Mouse (Mus musculus) forebrain, embryonic 10.5 days (tissue): Measurements from ENCODE around the gene Rab33a. TPM values are rescaled to one million over a fixed set of nuclear protein-coding genes. Genes with fewer than 3 reads are reported as not detected.

Experiments used
- DNase-seq: peaks from one replicate; pipeline ENCODE4 v3.0.0-alpha.2; 2017; ENCODE audit warnings: low spot score; ENCODE audit errors: extremely low spot score
- H3K27ac ChIP-seq: fragments of 300-500 bp; sonication (generic); 2 replicates; pipeline ENCODE4 v1.5.1; 2016; ENCODE audit warnings: mild to moderate bottlenecking
- H3K27me3 ChIP-seq: fragments of 300-500 bp; sonication (generic); 2 replicates; pipeline ENCODE4 v1.6.1; 2016; ENCODE audit warnings: mild to moderate bottlenecking; ENCODE audit not compliant: poor library complexity, severe bottlenecking
- H3K36me3 ChIP-seq: fragments of 300-500 bp; sonication (generic); replicated peaks from 2 replicates; pipeline ENCODE4 v1.6.1; 2016; ENCODE audit warnings: mild to moderate bottlenecking, moderate library complexity
- H3K4me1 ChIP-seq: fragments of 300-500 bp; sonication (generic); 2 replicates; pipeline ENCODE4 v1.6.1; 2016
- H3K4me3 ChIP-seq: fragments of 300-500 bp; sonication (generic); 2 replicates; pipeline ENCODE4 v1.5.1; 2016; ENCODE audit warnings: mild to moderate bottlenecking, moderate library complexity
- H3K9me3 ChIP-seq: fragments of 300-500 bp; sonication (generic); 2 replicates; pipeline ENCODE4 v1.6.1; 2016; ENCODE audit warnings: mild to moderate bottlenecking, moderate library complexity
- WGBS: fragments of 180-500 bp; shearing (Covaris S2); methylation state at CpG from one replicate; pipeline ENCODE4 v1.1.7; 2016; 5-methylcytosine and 5-hydroxymethylcytosine counted together
- polyA plus RNA-seq: library from polyadenylated mRNA; unstranded; fragments of >200 nt; fragmentation: Nextera tagmentation; extraction: Ambion mirVana; gene quantifications from 2 replicates; pipeline ENCODE4 v1.2.1, GENCODE M21; 2016

Gene Rab33a
- 10.6 and 10.8 TPM in 2 replicates for polyA plus RNA-seq

DNA sequence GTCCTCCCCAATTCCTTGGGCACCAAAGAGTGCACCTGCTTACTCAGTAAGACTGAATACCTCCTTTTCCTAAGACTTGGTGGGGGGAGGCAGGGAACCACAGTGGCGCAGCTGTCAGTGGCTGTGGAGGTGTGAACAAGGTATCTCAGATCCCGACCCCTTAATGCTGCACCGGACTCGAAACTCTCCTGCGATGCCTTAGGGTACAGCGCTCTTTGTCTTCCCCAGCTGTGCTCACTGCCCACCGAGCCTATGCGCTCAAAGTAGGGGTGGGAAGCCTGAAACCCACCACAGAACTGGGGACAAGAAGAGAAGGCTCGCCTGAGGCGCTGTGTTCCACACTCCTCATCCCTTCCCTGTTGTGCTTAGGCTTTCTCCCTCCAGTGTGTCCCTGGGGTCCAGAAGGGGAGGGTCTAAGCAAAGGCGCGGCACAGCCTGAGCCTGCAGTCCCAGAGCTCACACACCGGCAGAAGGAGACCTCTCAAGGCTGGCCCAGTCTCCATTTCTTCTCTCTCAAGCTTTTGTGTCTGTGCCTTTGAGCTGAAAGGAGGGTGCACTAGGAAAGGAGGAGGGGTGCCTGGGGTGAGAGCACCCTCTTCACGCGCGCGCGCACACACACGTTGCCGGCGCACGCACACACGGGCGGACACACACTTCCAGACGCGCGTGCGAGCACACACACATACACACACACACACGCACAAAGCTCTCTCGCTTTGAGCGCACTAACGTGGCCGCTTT is at the start of gene Rab33a:
Gene Rab33a (plus strand): TSS at position 478 of the 741 bp plus-strand sequence.
- DNase-seq = peak; percentile 33
- Histone ChIP-seq H3K4me1 (peaks cover 21% of the 10 kb centered on the region), H3K9me3 (no peaks in the 10 kb centered on the region), H3K27ac (peak within 1 kb of the TSS; percentile 86), H3K36me3 (no peaks in the 10 kb centered on the region), H3K27me3 (no peaks in the 10 kb centered on the region; the same call in 1 of the 2 replicates), H3K4me3 (peak within 1 kb of the TSS; percentile 57)
- WGBS = 14% methylated on average over 33 of the region's 33 CpGs

DNA sequence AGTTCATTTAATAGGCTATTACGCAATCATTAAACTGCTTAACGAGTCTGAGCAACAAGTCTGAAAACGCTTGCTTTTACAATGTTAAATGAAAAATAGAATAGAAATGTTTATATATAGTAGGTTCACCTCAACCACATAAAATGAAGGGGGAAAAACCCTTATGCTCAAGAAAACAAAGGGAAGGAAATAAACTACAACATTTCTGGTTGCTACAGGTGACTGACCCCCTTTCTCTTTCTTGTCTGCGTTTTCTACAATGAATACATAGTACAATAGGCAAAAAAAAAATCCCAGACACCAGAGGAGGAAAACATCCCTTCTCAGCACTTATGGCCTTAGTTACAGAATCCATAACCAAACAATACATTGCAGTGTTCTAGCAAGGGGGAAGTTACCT is 38.0 kb upstream of the Rab33a start:
- Histone ChIP-seq H3K9me3 (no peaks in the 10 kb centered on the region), H3K27me3 (no peaks in the 10 kb centered on the region), H3K36me3 (peaks cover 84% of the 10 kb centered on the region), H3K4me1 (no peaks in the 10 kb centered on the region), H3K4me3 (no peak overlapping the region), H3K27ac (no peak overlapping the region)
- WGBS = 87% methylated on average over 4 of the region's 4 CpGs
- no peak for DNase-seq

DNA sequence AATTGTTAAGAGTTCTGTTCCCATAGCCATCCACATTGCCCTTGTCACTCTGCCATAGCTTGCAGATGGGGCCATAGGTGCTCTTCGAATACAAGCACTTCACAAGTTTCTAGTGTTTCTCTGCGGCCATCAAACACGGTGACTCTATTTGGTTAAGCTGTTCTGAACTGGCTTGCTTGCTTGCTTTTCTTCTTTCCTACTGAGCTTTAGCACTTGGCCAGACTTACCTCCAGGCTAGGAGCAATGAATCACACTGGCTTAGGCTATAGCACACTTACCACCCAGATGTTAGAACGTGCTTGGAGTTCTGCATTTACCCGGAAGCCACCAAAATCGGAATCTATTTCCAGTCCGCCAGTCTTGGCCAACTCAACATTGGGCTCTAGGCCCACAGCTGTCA is 37.4 kb upstream of the Rab33a start:
- Histone ChIP-seq H3K9me3 (no peaks in the 10 kb centered on the region), H3K27ac (no peak overlapping the region), H3K27me3 (no peaks in the 10 kb centered on the region), H3K36me3 (peaks cover 81% of the 10 kb centered on the region), H3K4me1 (no peaks in the 10 kb centered on the region), H3K4me3 (no peak overlapping the region)
- DNase-seq = no peak
- 95% methylated on average over 7 of the region's 7 CpGs for WGBS

DNA sequence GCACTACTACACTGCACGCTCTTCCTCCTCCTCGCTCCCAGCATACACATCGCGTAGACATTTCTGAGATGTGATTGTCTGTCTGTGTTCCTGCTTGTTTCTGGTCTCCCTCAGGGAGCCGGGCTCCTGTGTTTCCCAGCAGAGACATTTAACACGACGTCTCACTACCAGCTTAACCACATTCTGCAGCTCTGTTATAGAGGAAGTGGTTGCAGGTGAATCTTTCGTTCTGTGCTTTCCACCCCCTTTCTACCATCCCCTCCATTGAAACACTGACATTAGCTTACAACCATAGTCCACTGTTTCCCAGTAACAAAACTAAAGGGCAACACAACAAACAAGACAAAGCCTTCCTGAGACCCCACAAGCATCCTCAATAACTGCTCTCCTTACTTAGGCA is 25.3 kb upstream of the Rab33a start:
- no peaks in the 10 kb centered on the region for H3K27me3 ChIP-seq
- no peak overlapping the region for H3K4me3 ChIP-seq
- no peaks in the 10 kb centered on the region for H3K4me1 ChIP-seq
- H3K27ac ChIP-seq = no peak overlapping the region
- peaks cover 86% of the 10 kb centered on the region for H3K36me3 ChIP-seq
- WGBS = 92% methylated on average over 8 of the region's 8 CpGs
- H3K9me3 ChIP-seq = no peaks in the 10 kb centered on the region
- DNase-seq = no peak

DNA sequence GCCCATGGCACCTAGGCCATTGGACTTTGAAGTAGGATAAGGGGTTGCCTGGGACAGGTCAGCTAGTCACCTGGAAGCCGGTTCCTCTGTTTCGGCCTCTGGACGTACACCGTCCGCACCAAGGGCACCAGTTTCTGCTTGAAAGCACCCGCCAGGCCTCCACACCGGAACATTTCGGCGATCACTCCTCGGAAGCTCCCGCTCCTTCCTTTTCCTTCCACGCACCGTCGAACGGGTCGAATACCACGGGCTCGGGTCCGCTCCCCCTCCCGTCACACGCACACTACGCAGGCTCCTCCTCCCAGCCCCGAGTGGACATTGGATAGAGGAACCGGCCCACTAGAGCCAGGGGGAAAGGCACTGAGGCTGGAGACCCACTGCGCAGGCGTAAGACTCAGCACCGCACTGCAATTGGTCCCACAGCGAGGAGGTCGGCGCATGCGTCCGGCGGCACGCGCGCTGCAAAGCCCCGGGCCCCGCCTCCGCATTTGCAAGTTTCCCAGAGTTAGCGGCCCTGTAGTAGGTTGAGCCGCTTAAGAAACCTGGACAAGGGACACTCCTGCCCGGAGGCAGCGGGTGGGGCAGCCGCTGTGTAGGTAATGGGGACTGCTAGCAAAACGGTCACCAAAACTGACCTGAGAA is 5.8 kb upstream of the Rab33a start, which contains the start of gene Aifm1:
Gene Aifm1 (minus strand): TSS at position 398 of the 642 bp plus-strand sequence.
- H3K4me3 ChIP-seq = peak within 1 kb of the TSS; percentile 60
- 16% methylated on average over 45 of the region's 45 CpGs for WGBS
- H3K9me3 ChIP-seq = no peaks in the 10 kb centered on the region
- DNase-seq = peak; percentile 89
- H3K36me3 ChIP-seq = peaks cover 5% of the 10 kb centered on the region; the same call in 1 of the 2 replicates
- no peaks in the 10 kb centered on the region for H3K27me3 ChIP-seq
- H3K27ac ChIP-seq = peak within 1 kb of the TSS; percentile 84
- H3K4me1 ChIP-seq = peaks cover 13% of the 10 kb centered on the region

DNA sequence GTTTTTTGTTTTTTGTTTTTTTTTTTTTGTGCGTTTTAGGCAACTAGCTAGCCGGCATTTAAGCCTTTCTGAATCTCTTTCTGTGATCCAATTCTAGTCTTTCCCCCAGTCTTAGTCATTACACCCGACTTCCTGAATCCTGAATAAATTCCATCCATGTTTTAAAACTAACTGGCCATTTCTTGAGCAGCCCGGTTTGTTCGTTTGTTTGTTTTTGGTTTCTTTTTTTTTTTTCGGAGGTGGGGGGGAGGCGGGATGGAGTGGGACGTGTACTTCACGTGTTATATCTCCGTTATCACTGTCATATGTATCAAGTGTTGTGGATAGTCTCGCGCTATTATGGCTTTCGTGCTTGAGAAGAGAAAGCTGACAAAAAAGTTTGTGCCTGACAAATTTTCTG is 5.3 kb upstream of the Rab33a start:
- no peaks in the 10 kb centered on the region for H3K27me3 ChIP-seq
- WGBS = 19% methylated on average over 13 of the region's 13 CpGs
- peaks cover 17% of the 10 kb centered on the region for H3K4me1 ChIP-seq
- no peak for DNase-seq
- H3K36me3 ChIP-seq = peaks cover 5% of the 10 kb centered on the region; the same call in 1 of the 2 replicates
- peak overlapping the region; percentile 60 for H3K4me3 ChIP-seq
- H3K9me3 ChIP-seq = no peaks in the 10 kb centered on the region
- peak overlapping the region; percentile 84 for H3K27ac ChIP-seq

DNA sequence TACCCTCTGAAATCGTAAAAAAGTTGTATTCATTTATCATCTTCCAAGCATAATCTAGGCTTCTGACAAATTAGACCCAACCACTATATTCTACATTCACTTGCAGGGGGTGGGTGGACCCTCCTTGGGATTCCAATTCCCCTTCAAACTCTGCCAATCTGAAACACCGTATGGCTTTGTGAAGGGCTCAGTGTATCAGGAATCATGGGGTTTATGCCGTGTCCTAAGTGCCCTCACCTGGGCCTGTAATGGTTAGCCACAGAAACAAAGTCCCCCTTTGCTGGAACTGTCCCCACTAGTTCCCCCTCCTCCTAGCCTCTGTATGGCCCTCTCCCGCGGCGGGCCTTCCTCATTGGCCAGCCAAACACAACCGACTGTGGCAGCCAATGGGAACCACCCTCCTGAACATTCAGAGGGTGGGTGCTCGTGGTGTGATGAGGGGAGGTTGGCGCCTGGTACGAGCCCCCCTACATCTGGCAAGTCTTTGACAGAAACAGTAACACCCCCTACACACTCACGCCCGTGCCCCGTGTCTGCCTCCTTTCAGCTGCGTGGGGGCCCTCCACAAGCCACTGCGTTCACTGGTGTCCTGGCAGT is 776 bp upstream of the Rab33a start:
- no peaks in the 10 kb centered on the region for H3K36me3 ChIP-seq
- peak overlapping the region; percentile 57 for H3K4me3 ChIP-seq
- H3K27me3 ChIP-seq = no peaks in the 10 kb centered on the region; the same call in 1 of the 2 replicates
- peaks cover 22% of the 10 kb centered on the region for H3K4me1 ChIP-seq
- H3K9me3 ChIP-seq = no peaks in the 10 kb centered on the region
- H3K27ac ChIP-seq = peak overlapping the region; percentile 86
- WGBS = 27% methylated on average over 15 of the region's 15 CpGs
- DNase-seq = peak; percentile 55

DNA sequence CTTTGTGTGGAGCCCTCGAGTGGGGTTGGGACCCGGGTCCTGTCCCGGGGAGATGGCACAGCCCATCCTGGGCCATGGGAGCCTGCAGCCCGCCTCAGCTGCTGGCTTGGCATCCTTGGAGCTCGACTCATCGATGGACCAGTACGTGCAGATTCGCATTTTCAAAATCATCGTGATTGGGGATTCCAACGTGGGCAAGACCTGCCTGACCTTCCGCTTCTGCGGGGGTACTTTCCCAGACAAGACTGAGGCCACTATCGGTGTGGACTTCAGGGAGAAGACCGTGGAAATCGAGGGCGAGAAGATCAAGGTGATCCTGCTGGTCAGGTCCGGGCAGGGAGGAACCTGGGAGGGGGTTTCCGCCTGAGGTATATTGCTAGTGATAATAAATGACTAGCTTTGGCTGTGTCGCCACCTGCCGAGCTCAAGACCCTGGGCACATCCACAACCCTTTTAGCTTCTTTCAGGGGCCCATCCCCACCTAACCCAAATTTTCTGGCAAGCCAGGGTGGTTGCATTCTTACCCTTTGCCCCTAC is 532 bp downstream of the Rab33a start:
- Histone ChIP-seq H3K27ac (peak overlapping the region; percentile 86), H3K36me3 (no peaks in the 10 kb centered on the region), H3K9me3 (no peaks in the 10 kb centered on the region), H3K4me3 (peak overlapping the region; percentile 57), H3K27me3 (no peaks in the 10 kb centered on the region; the same call in 1 of the 2 replicates), H3K4me1 (peaks cover 17% of the 10 kb centered on the region)
- 15% methylated on average over 20 of the region's 20 CpGs for WGBS
- no peak for DNase-seq

DNA sequence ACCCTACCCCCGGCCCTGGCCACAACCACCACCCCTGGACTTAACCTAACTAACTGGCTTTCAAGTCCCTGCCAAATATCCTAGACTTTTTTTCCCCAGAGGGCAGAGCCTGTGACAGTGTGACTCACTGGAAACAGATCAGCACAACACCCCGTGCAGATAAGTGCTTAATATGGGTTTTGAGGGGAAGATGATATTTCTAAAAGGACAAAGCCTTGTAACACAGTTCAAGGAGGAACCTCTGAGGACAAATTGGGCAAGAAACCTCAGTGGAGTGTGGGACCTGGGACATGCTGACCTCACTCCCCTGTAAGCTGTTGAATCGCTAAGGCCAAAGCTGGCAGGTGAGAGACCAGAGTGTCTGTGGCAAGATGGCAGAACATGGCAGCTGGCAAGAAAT is 2.6 kb downstream of the Rab33a start:
- Histone ChIP-seq H3K4me1 (peaks cover 17% of the 10 kb centered on the region), H3K4me3 (no peak overlapping the region), H3K36me3 (no peaks in the 10 kb centered on the region), H3K27ac (no peak overlapping the region), H3K27me3 (no peaks in the 10 kb centered on the region; the same call in 1 of the 2 replicates), H3K9me3 (no peaks in the 10 kb centered on the region)
- no peak for DNase-seq
- 95% methylated on average over 3 of the region's 3 CpGs for WGBS

DNA sequence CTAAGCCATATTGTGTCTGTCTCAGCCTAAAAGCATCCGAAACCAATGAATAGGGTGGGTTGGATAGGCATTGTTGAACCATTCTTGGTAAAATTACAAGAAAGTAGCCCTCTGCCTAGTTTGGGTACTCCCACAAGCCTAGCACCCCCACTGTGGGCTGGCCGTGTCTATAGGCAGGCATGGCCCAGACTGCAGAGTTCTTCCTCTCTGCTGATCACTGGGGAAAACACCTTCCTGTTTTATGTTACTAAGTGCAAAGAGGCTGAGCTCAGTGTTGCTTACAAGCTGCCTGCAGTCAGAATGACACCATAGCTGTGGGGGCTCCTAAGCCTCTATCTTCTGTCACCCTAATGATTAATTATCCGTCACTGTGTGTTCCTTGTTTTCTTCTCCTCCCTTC is 4.4 kb downstream of the Rab33a start:
- H3K9me3 ChIP-seq = no peaks in the 10 kb centered on the region
- WGBS = 78% methylated on average over 3 of the region's 3 CpGs
- no peaks in the 10 kb centered on the region for H3K36me3 ChIP-seq

DNA sequence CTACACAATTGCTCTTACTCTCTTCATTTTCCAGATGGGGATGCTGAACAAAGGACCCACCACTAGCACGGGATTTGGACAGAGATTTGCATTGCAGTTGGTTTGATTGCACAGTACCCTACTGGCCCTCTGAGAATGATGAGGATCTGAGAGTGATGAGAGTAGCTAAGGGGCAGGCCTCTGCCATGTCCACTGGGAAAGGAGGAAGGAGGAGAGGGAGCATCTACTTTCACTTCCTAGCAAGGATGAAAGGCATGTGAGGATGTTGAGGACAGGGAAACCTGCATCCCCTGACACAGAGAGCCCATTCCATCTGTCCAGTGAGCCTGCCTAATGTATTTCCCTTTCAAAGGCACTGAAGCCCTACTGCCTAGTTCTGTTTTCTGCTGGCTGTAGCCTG is 6.2 kb downstream of the Rab33a start:
- no peaks in the 10 kb centered on the region for H3K36me3 ChIP-seq
- no peak overlapping the region for H3K4me3 ChIP-seq
- H3K4me1 ChIP-seq = peaks cover under 1% of the 10 kb centered on the region; the same call in 1 of the 2 replicates
- 74% methylated on average over 1 of the region's 1 CpGs for WGBS
- no peak overlapping the region for H3K27ac ChIP-seq
- no peaks in the 10 kb centered on the region; the same call in 1 of the 2 replicates for H3K27me3 ChIP-seq
- DNase-seq = no peak
- H3K9me3 ChIP-seq = no peaks in the 10 kb centered on the region

More for the DNA sequence above, 4.4 kb downstream of the Rab33a start:
- no peak for DNase-seq
- Histone ChIP-seq H3K27ac (no peak overlapping the region), H3K4me3 (no peak overlapping the region), H3K27me3 (no peaks in the 10 kb centered on the region; the same call in 1 of the 2 replicates), H3K4me1 (peaks cover 16% of the 10 kb centered on the region)

DNA sequence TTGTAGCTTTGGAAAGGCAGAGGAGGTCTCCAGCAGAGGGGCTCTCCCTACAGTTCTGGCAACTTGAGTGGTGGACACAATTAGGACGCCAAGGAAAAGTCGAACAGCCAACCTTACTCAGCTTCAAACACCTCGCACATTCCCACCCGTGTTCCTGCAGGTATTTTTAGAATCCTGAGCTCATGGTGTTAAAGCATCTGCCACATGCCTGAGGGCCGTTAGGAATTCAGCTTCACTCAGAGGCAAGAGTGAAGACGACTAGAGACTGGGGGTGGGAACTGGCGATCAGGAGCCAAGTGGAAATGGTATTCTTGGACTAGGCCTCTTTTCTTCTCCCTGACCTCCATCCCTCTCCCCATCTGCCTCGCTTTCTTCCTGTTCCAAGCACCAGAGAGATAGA is 6.8 kb downstream of the Rab33a start:
- Histone ChIP-seq H3K27me3 (no peaks in the 10 kb centered on the region), H3K36me3 (no peaks in the 10 kb centered on the region), H3K9me3 (no peaks in the 10 kb centered on the region), H3K4me1 (no peaks in the 10 kb centered on the region), H3K4me3 (no peak overlapping the region), H3K27ac (no peak overlapping the region)
- DNase-seq = no peak
- 67% methylated on average over 8 of the region's 8 CpGs for WGBS
